Mouse (Mus musculus): ENCODE data around the gene Ddx1. TPM values are rescaled to one million over a fixed set of nuclear protein-coding genes. Genes with fewer than 3 reads are reported as not detected.
"Not testable (repeated sequence)": the region's sequence is repeated elsewhere in the genome, so short reads cannot be mapped to it uniquely, and the experiment has no call there.

Ddx1 gene
- polyA plus RNA-seq, 1 experiment from 2014 or later: 156 TPM

DNA sequence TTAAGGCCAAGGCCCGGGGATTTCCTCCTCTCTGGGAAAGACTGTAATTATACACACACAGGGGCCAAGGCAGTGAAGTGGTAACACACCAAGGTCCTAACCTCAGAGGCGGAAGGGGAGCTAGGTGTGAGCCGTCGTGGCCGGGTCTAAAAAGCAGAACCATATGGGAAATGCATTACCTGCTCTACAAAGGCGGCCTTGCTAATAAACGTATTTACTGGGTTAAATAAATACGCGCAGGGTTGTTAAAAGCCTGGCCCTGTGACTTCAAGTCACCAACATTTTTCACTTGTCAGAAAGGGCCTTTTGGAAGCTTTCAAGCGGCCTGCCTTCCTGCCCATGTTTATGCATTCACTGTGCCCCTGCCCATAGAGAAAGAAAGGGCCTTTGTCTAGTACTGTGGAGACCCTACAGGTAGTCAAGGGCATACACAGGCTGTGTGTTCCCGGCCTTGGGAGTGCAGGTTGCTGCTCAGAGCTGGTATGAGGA lies 64.1 kb downstream of the Ddx1 start:
- H3K27ac ChIP-seq (ENCODE audit: low read length): peak overlapping the region; percentile 78
- H3K9me3 ChIP-seq (ENCODE audit: low read length): no peaks in the 10 kb centered on the region
- no peak overlapping the region for H3K4me3 ChIP-seq (ENCODE audit: low read length)
- no peaks in the 10 kb centered on the region for H3K27me3 ChIP-seq (ENCODE audit: insufficient read depth, low read length)
- ATAC-seq (ENCODE audit: low FRiP score, low TSS enrichment): peak; percentile 57
- 20% methylated on average over 11 of the region's 11 CpGs for WGBS
- H3K36me3 ChIP-seq (ENCODE audit: insufficient read depth, low read length): no peaks in the 10 kb centered on the region
- H3K4me2 ChIP-seq (replicated peaks; ENCODE audit: low read depth, low read length): no peak overlapping the region
- H3K4me1 ChIP-seq (ENCODE audit: insufficient read depth, low read length): peaks cover 50% of the 10 kb centered on the region
- 0 out of 2 replicates have a peak overlapping the region, but pooled peaks have one; percentile 8 for H3K9ac ChIP-seq (replicated peaks; ENCODE audit: low read length)

- H3K4me2 ChIP-seq (replicated peaks; ENCODE audit: low read depth, low read length); ATAC-seq (ENCODE audit: low FRiP score, low TSS enrichment); H3K27me3 ChIP-seq (ENCODE audit: insufficient read depth, low read length); H3K9me3 ChIP-seq (ENCODE audit: low read length); H3K36me3 ChIP-seq (ENCODE audit: insufficient read depth, low read length); H3K9ac ChIP-seq (replicated peaks; ENCODE audit: low read length); H3K4me3 ChIP-seq (ENCODE audit: low read length): not testable (repeated sequence)
- peaks cover 50% of the 10 kb centered on the region for H3K4me1 ChIP-seq (ENCODE audit: insufficient read depth, low read length)
- 79% methylated on average over 4 of the region's 4 CpGs for WGBS
- peak overlapping the region; percentile 78 for H3K27ac ChIP-seq (ENCODE audit: low read length)
These were observed 64.9 kb downstream of the Ddx1 start for GRCm38 (mm10) chr12:13184136-13184535.

GRCm38 (mm10) chr12:13182220-13182619 lies 66.8 kb downstream of the Ddx1 start:
- Histone ChIP-seq H3K27me3 (ENCODE audit: insufficient read depth, low read length) (no peaks in the 10 kb centered on the region), H3K9me3 (ENCODE audit: low read length) (no peaks in the 10 kb centered on the region), H3K4me3 (ENCODE audit: low read length) (no peak overlapping the region), H3K4me1 (ENCODE audit: insufficient read depth, low read length) (peaks cover 41% of the 10 kb centered on the region), H3K4me2 (replicated peaks; ENCODE audit: low read depth, low read length) (no peak overlapping the region), H3K36me3 (ENCODE audit: insufficient read depth, low read length) (no peaks in the 10 kb centered on the region), H3K27ac (ENCODE audit: low read length) (peak overlapping the region; percentile 67; the same call in 1 of the 2 replicates), H3K9ac (replicated peaks; ENCODE audit: low read length) (no peak overlapping the region)
- WGBS: 46% methylated on average over 8 of the region's 8 CpGs
- ATAC-seq (ENCODE audit: low FRiP score, low TSS enrichment): peak; percentile 60

DNA sequence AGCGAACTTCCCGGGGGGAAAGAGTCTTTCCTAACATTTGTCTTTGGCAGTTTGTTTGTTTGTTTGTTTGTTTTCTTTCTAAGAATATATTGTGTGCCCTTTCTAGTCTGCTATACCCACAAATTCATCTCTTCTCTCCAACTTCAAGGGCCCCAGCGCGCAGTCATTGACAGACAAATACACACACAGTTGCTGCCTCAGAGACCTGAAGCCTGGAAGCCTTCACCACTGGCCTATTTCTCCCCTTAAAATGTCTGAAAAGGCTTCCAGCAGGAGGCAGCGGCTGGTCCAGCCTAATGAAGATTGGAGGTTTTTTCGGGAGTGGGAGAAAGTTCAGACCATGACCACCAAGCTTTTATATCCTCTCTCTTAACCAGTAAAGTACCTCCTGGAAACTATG lies 67.3 kb downstream of the Ddx1 start:
- H3K9ac ChIP-seq (replicated peaks; ENCODE audit: low read length): no peak overlapping the region
- WGBS: 74% methylated on average over 6 of the region's 6 CpGs
- H3K4me2 ChIP-seq (replicated peaks; ENCODE audit: low read depth, low read length): no peak overlapping the region
- ATAC-seq (ENCODE audit: low FRiP score, low TSS enrichment): no peak
- H3K4me3 ChIP-seq (ENCODE audit: low read length): no peak overlapping the region
- H3K27me3 ChIP-seq (ENCODE audit: insufficient read depth, low read length): no peaks in the 10 kb centered on the region
- H3K36me3 ChIP-seq (ENCODE audit: insufficient read depth, low read length): no peaks in the 10 kb centered on the region
- peak overlapping the region; percentile 67 for H3K27ac ChIP-seq (ENCODE audit: low read length)
- H3K4me1 ChIP-seq (ENCODE audit: insufficient read depth, low read length): peaks cover 43% of the 10 kb centered on the region
- H3K9me3 ChIP-seq (ENCODE audit: low read length): no peaks in the 10 kb centered on the region

DNA sequence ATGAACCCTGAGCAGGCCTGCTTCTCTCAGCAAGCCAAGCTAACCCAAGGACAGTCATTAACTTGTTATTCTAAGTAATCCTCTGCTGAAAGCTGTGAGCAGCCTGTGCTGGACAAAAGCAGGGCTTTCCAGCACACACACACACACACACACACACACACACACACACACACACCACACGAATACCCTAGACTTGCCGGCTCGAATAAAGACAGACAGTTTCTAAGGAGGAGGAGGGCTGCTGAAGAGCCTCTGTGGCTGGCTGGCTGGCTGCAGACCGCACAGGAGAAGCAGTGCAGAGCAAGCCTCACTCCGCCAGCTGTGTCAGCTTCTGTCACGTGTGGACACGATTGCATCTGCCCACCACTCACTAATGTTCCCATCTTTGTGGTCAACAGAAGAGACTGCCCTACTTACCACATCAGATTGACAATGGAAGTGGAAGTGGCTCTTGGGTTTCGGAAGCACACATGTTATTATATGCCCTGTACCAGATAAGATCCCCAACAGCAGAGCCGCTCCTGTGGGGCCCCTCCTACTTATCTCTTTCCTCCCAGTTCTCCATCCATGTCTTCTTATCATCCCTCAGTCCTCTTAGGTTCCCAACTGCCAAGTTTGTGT lies 68.2 kb downstream of the Ddx1 start:
- ATAC-seq (ENCODE audit: low FRiP score, low TSS enrichment): peak; percentile 59
- Histone ChIP-seq H3K4me2 (replicated peaks; ENCODE audit: low read depth, low read length) (no peak overlapping the region), H3K36me3 (ENCODE audit: insufficient read depth, low read length) (no peaks in the 10 kb centered on the region), H3K4me3 (ENCODE audit: low read length) (no peak overlapping the region), H3K27ac (ENCODE audit: low read length) (peak overlapping the region; percentile 67), H3K9ac (replicated peaks; ENCODE audit: low read length) (no peak overlapping the region), H3K27me3 (ENCODE audit: insufficient read depth, low read length) (no peaks in the 10 kb centered on the region), H3K4me1 (ENCODE audit: insufficient read depth, low read length) (peaks cover 52% of the 10 kb centered on the region), H3K9me3 (ENCODE audit: low read length) (no peaks in the 10 kb centered on the region)
- 35% methylated on average over 9 of the region's 9 CpGs for WGBS

- Histone ChIP-seq H3K9me3 (ENCODE audit: low read length) (no peaks in the 10 kb centered on the region), H3K27ac (ENCODE audit: low read length) (peak overlapping the region; percentile 51; the same call in 1 of the 2 replicates), H3K27me3 (ENCODE audit: insufficient read depth, low read length) (no peaks in the 10 kb centered on the region), H3K4me3 (ENCODE audit: low read length) (no peak overlapping the region), H3K4me2 (replicated peaks; ENCODE audit: low read depth, low read length) (no peak overlapping the region), H3K4me1 (ENCODE audit: insufficient read depth, low read length) (peaks cover 54% of the 10 kb centered on the region), H3K9ac (replicated peaks; ENCODE audit: low read length) (no peak overlapping the region), H3K36me3 (ENCODE audit: insufficient read depth, low read length) (no peaks in the 10 kb centered on the region)
- ATAC-seq (ENCODE audit: low FRiP score, low TSS enrichment): no peak
These were observed 68.7 kb downstream of the Ddx1 start for GRCm38 (mm10) chr12:13180332-13180714.

DNA sequence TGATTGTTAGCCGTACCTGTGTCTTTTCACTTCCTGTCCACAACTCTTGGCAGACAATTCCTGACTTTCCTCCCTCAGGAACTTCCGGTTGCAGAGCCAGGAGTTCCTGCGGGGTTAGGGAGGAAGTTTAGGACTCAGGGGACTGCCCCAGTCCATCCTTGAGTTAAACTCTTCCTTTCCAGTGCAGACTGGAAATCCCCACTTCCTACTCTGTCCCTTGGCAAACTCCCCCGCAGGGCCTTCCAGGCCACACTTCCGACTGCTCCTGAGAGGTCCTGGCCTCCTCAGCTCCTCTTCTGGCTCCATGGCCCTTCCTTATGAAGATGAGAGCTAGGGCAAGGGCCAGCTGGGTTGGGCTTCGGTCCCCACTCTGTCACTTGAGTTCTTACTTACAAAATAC lies 71.4 kb downstream of the Ddx1 start:
- H3K27ac ChIP-seq (ENCODE audit: low read length): no peak overlapping the region
- no peak for ATAC-seq (ENCODE audit: low FRiP score, low TSS enrichment)
- H3K4me1 ChIP-seq (ENCODE audit: insufficient read depth, low read length): peaks cover 48% of the 10 kb centered on the region
- no peak overlapping the region for H3K4me3 ChIP-seq (ENCODE audit: low read length)
- 51% methylated on average over 6 of the region's 6 CpGs for WGBS
- no peaks in the 10 kb centered on the region for H3K9me3 ChIP-seq (ENCODE audit: low read length)
- H3K27me3 ChIP-seq (ENCODE audit: insufficient read depth, low read length): no peaks in the 10 kb centered on the region
- no peaks in the 10 kb centered on the region for H3K36me3 ChIP-seq (ENCODE audit: insufficient read depth, low read length)
- H3K4me2 ChIP-seq (replicated peaks; ENCODE audit: low read depth, low read length): no peak overlapping the region
- H3K9ac ChIP-seq (replicated peaks; ENCODE audit: low read length): no peak overlapping the region

GRCm38 (mm10) chr12:13176927-13177326 lies 72.1 kb downstream of the Ddx1 start:
- H3K36me3 ChIP-seq (ENCODE audit: insufficient read depth, low read length): no peaks in the 10 kb centered on the region
- 57% methylated on average over 3 of the region's 3 CpGs for WGBS
- no peak for ATAC-seq (ENCODE audit: low FRiP score, low TSS enrichment)
- H3K27me3 ChIP-seq (ENCODE audit: insufficient read depth, low read length): no peaks in the 10 kb centered on the region
- H3K9me3 ChIP-seq (ENCODE audit: low read length): no peaks in the 10 kb centered on the region
- H3K4me1 ChIP-seq (ENCODE audit: insufficient read depth, low read length): peaks cover 41% of the 10 kb centered on the region
- no peak overlapping the region for H3K9ac ChIP-seq (replicated peaks; ENCODE audit: low read length)
- H3K4me2 ChIP-seq (replicated peaks; ENCODE audit: low read depth, low read length): no peak overlapping the region
- H3K27ac ChIP-seq (ENCODE audit: low read length): no peak overlapping the region
- H3K4me3 ChIP-seq (ENCODE audit: low read length): no peak overlapping the region

DNA sequence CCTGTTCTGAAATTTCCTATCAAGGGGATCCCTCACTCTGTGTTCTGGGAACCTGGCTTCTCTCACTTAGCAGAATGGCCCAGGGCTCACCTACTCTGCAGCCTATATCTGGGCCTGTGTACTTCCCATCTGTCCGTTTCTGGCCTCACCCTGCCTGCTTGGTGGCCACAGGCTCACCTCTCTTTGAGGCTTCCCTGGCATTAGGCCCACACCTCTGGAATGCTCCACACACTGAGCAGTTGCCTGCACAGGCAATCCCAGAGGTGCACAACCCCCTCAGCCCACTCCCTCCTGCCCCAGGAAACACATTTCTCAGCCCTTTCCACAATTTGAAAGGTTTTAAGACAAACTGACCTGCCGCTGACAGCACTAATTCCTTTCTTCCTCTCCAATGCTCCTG lies 72.9 kb downstream of the Ddx1 start:
- Histone ChIP-seq H3K27me3 (ENCODE audit: insufficient read depth, low read length) (no peaks in the 10 kb centered on the region), H3K4me1 (ENCODE audit: insufficient read depth, low read length) (peaks cover 33% of the 10 kb centered on the region), H3K9me3 (ENCODE audit: low read length) (no peaks in the 10 kb centered on the region), H3K9ac (replicated peaks; ENCODE audit: low read length) (no peak overlapping the region), H3K36me3 (ENCODE audit: insufficient read depth, low read length) (no peaks in the 10 kb centered on the region), H3K4me2 (replicated peaks; ENCODE audit: low read depth, low read length) (no peak overlapping the region), H3K4me3 (ENCODE audit: low read length) (no peak overlapping the region), H3K27ac (ENCODE audit: low read length) (no peak overlapping the region)
- 0 out of 2 replicates have a peak, but pooled peaks have one; percentile 47 for ATAC-seq (ENCODE audit: low FRiP score, low TSS enrichment)
- 25% methylated on average over 2 of the region's 2 CpGs for WGBS

DNA sequence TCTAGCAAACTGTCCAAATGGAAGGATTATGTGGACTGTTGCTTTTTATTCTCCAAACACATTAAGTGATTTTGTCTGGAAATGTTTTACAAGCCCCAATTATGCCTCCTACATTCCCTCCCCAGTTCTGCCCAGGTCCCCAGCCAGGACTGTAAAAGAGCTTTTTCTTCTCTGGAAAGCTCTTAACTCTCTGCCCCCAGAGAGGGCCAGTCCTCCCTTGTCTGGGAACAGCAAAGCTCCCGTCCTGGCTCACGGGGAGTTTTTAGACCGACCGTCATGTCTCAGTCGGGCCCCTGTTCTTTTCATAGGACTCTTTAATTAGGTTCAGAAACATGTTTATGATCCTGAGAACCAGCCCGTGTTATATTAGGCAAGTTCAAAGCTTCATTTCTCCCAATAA lies 75.0 kb downstream of the Ddx1 start:
- no peaks in the 10 kb centered on the region for H3K9me3 ChIP-seq (ENCODE audit: low read length)
- H3K27ac ChIP-seq (ENCODE audit: low read length): no peak overlapping the region
- no peak overlapping the region for H3K4me3 ChIP-seq (ENCODE audit: low read length)
- no peak for ATAC-seq (ENCODE audit: low FRiP score, low TSS enrichment)
- no peak overlapping the region for H3K9ac ChIP-seq (replicated peaks; ENCODE audit: low read length)
- H3K4me1 ChIP-seq (ENCODE audit: insufficient read depth, low read length): peaks cover 23% of the 10 kb centered on the region
- no peaks in the 10 kb centered on the region for H3K36me3 ChIP-seq (ENCODE audit: insufficient read depth, low read length)
- no peak overlapping the region for H3K4me2 ChIP-seq (replicated peaks; ENCODE audit: low read depth, low read length)
- 41% methylated on average over 6 of the region's 6 CpGs for WGBS
- H3K27me3 ChIP-seq (ENCODE audit: insufficient read depth, low read length): no peaks in the 10 kb centered on the region

Data from kidney, embryonic 16.5 days (tissue).